Mouse (Mus musculus) lung, embryonic 15.5 days (tissue): Measurements from ENCODE around the gene Pld4. TPM values are rescaled to one million over a fixed set of nuclear protein-coding genes. Genes with fewer than 3 reads are reported as not detected.

Source experiments
- ATAC-seq: fragments of 200-750 bp; cut with Nextera tagmentation; 2 replicates; pipeline ENCODE4 v1.8.0; 2017; ENCODE audit warnings: moderate number of reproducible peaks, borderline replicate concordance; ENCODE audit not compliant: low FRiP score, low TSS enrichment; ENCODE audit errors: extremely low read depth
- H3K27ac ChIP-seq: fragments of 300-500 bp; sonication (generic); 2 replicates; pipeline ENCODE4 v1.5.1; 2015; ENCODE audit warnings: moderate library complexity, mild to moderate bottlenecking, inconsistent platforms
- H3K27me3 ChIP-seq: fragments of 300-500 bp; sonication (generic); 2 replicates; pipeline ENCODE4 v1.6.1; 2015; ENCODE audit warnings: inconsistent platforms
- H3K36me3 ChIP-seq: fragments of 300-500 bp; sonication (generic); 2 replicates; pipeline ENCODE4 v1.6.1; 2015; ENCODE audit warnings: inconsistent platforms
- H3K4me1 ChIP-seq: fragments of 300-500 bp; sonication (generic); 2 replicates; pipeline ENCODE4 v1.6.1; 2015; ENCODE audit warnings: inconsistent platforms
- H3K4me2 ChIP-seq: fragments of 300-500 bp; sonication (generic); 2 replicates; pipeline ENCODE4 v1.6.1; 2015; ENCODE audit warnings: inconsistent platforms, mild to moderate bottlenecking, moderate library complexity
- H3K4me3 ChIP-seq: fragments of 300-500 bp; sonication (generic); 2 replicates; pipeline ENCODE4 v1.5.1; 2015; ENCODE audit warnings: mild to moderate bottlenecking, inconsistent platforms
- H3K9ac ChIP-seq: fragments of 300-500 bp; sonication (generic); 2 replicates; pipeline ENCODE4 v1.6.1; 2015; ENCODE audit warnings: inconsistent platforms
- H3K9me3 ChIP-seq: fragments of 300-500 bp; sonication (generic); 2 replicates; pipeline ENCODE4 v1.6.1; 2016; ENCODE audit warnings: inconsistent platforms
- WGBS: fragments of 180-500 bp; shearing (Covaris S2); methylation state at CpG from one replicate; pipeline ENCODE4 v1.1.7; 2015; 5-methylcytosine and 5-hydroxymethylcytosine counted together
- polyA plus RNA-seq: library from polyadenylated mRNA; unstranded; fragments of >200 nt; fragmentation: Nextera tagmentation; extraction: Ambion mirVana; gene quantifications from 2 replicates; pipeline ENCODE4 v1.2.1, GENCODE M21; 2015

The Pld4 gene
- polyA plus RNA-seq, 1 experiment from 2014 or later: 17.9 TPM

- Histone ChIP-seq H3K4me2 (no peak overlapping the region), H3K4me3 (no peak overlapping the region), H3K9ac (no peak overlapping the region), H3K27ac (no peak overlapping the region), H3K4me1 (no peaks in the 10 kb centered on the region), H3K9me3 (no peaks in the 10 kb centered on the region), H3K36me3 (no peaks in the 10 kb centered on the region), H3K27me3 (no peaks in the 10 kb centered on the region)
- 71% methylated on average over 4 of the region's 4 CpGs for WGBS
- ATAC-seq: no peak
Measured at GRCm38 (mm10) chr12:112770396-112770795, 9.9 kb downstream of the Pld4 start.

- H3K9me3 ChIP-seq: no peaks in the 10 kb centered on the region
- H3K4me2 ChIP-seq: no peak overlapping the region
- ATAC-seq: no peak
- H3K4me1 ChIP-seq: no peaks in the 10 kb centered on the region
- H3K27me3 ChIP-seq: no peaks in the 10 kb centered on the region
- H3K36me3 ChIP-seq: no peaks in the 10 kb centered on the region
- H3K9ac ChIP-seq: no peak overlapping the region
- no peak overlapping the region for H3K4me3 ChIP-seq
- WGBS: 88% methylated on average over 14 of the region's 14 CpGs
- no peak overlapping the region for H3K27ac ChIP-seq
Measured at GRCm38 (mm10) chr12:112772306-112772705, 11.9 kb downstream of the Pld4 start.

GRCm38 (mm10) chr12:112773366-112773765, 12.9 kb downstream of the Pld4 start:
- Histone ChIP-seq H3K9me3 (no peaks in the 10 kb centered on the region), H3K4me3 (no peak overlapping the region), H3K4me2 (no peak overlapping the region), H3K27ac (no peak overlapping the region), H3K4me1 (no peaks in the 10 kb centered on the region), H3K36me3 (no peaks in the 10 kb centered on the region), H3K27me3 (no peaks in the 10 kb centered on the region), H3K9ac (no peak overlapping the region)
- 21% methylated on average over 9 of the region's 9 CpGs for WGBS
- no peak for ATAC-seq

GRCm38 (mm10) chr12:112774026-112774425, 13.6 kb downstream of the Pld4 start:
- Histone ChIP-seq H3K36me3 (no peaks in the 10 kb centered on the region), H3K27me3 (no peaks in the 10 kb centered on the region), H3K9ac (no peak overlapping the region), H3K27ac (no peak overlapping the region), H3K9me3 (no peaks in the 10 kb centered on the region), H3K4me1 (no peaks in the 10 kb centered on the region), H3K4me2 (no peak overlapping the region), H3K4me3 (no peak overlapping the region)
- 81% methylated on average over 6 of the region's 6 CpGs for WGBS
- no peak for ATAC-seq

GRCm38 (mm10) chr12:112774481-112774880, 14.0 kb downstream of the Pld4 start:
- ATAC-seq: no peak
- 89% methylated on average over 10 of the region's 10 CpGs for WGBS

GRCm38 (mm10) chr12:112791026-112791425, 30.6 kb downstream of the Pld4 start:
- 59% methylated on average over 8 of the region's 8 CpGs for WGBS
- Histone ChIP-seq H3K4me3 (no peak overlapping the region), H3K27me3 (no peaks in the 10 kb centered on the region), H3K4me1 (peaks cover 24% of the 10 kb centered on the region), H3K9ac (no peak overlapping the region), H3K4me2 (no peak overlapping the region), H3K36me3 (no peaks in the 10 kb centered on the region), H3K9me3 (no peaks in the 10 kb centered on the region), H3K27ac (no peak overlapping the region)
- ATAC-seq: no peak

More at GRCm38 (mm10) chr12:112774481-112774880, 14.0 kb downstream of the Pld4 start:
- Histone ChIP-seq H3K9me3 (no peaks in the 10 kb centered on the region), H3K4me3 (no peak overlapping the region), H3K36me3 (no peaks in the 10 kb centered on the region), H3K4me1 (no peaks in the 10 kb centered on the region), H3K27ac (no peak overlapping the region), H3K4me2 (no peak overlapping the region), H3K27me3 (no peaks in the 10 kb centered on the region), H3K9ac (no peak overlapping the region)

GRCm38 (mm10) chr12:112793601-112794355, 33.3 kb downstream of the Pld4 start:
- Histone ChIP-seq H3K9ac (no peak overlapping the region), H3K27me3 (peaks cover 12% of the 10 kb centered on the region), H3K4me2 (peak overlapping the region; percentile 21; the same call in 1 of the 2 replicates), H3K4me1 (peaks cover 48% of the 10 kb centered on the region), H3K9me3 (no peaks in the 10 kb centered on the region), H3K36me3 (no peaks in the 10 kb centered on the region), H3K4me3 (no peak overlapping the region), H3K27ac (no peak overlapping the region)
- WGBS: 54% methylated on average over 13 of the region's 13 CpGs
- peak; percentile 44; the same call in 1 of the 2 replicates for ATAC-seq

- H3K36me3 ChIP-seq: no peaks in the 10 kb centered on the region
- H3K4me1 ChIP-seq: peaks cover 54% of the 10 kb centered on the region
- no peak overlapping the region for H3K9ac ChIP-seq
- H3K4me3 ChIP-seq: no peak overlapping the region
- H3K27me3 ChIP-seq: peaks cover 12% of the 10 kb centered on the region
- no peak for ATAC-seq
- no peaks in the 10 kb centered on the region for H3K9me3 ChIP-seq
- peak overlapping the region; percentile 21 for H3K4me2 ChIP-seq
- WGBS: 12% methylated on average over 7 of the region's 7 CpGs
- H3K27ac ChIP-seq: peak overlapping the region; percentile 44; the same call in 1 of the 2 replicates
Measured at GRCm38 (mm10) chr12:112794356-112794816, 33.9 kb downstream of the Pld4 start.

- Histone ChIP-seq H3K9me3 (no peaks in the 10 kb centered on the region), H3K4me3 (no peak overlapping the region), H3K27me3 (peaks cover 12% of the 10 kb centered on the region), H3K4me1 (peaks cover 58% of the 10 kb centered on the region), H3K36me3 (no peaks in the 10 kb centered on the region), H3K27ac (no peak overlapping the region), H3K4me2 (no peak overlapping the region), H3K9ac (no peak overlapping the region)
- ATAC-seq: no peak
- WGBS: 86% methylated on average over 5 of the region's 5 CpGs
Measured at GRCm38 (mm10) chr12:112794998-112795397, 34.5 kb downstream of the Pld4 start.

- no peak overlapping the region for H3K9ac ChIP-seq
- H3K27ac ChIP-seq: no peak overlapping the region
- WGBS: 52% methylated on average over 18 of the region's 18 CpGs
- H3K36me3 ChIP-seq: no peaks in the 10 kb centered on the region
- H3K27me3 ChIP-seq: peaks cover 13% of the 10 kb centered on the region
- peaks cover 63% of the 10 kb centered on the region for H3K4me1 ChIP-seq
- H3K4me3 ChIP-seq: no peak overlapping the region
- no peak overlapping the region for H3K4me2 ChIP-seq
- no peak for ATAC-seq
- no peaks in the 10 kb centered on the region for H3K9me3 ChIP-seq
Measured at GRCm38 (mm10) chr12:112795466-112796104, 35.1 kb downstream of the Pld4 start.

GRCm38 (mm10) chr12:112796551-112797510, 36.4 kb downstream of the Pld4 start:
- Histone ChIP-seq H3K9me3 (no peaks in the 10 kb centered on the region), H3K4me1 (peaks cover 71% of the 10 kb centered on the region), H3K9ac (no peak overlapping the region), H3K36me3 (no peaks in the 10 kb centered on the region), H3K4me3 (no peak overlapping the region), H3K4me2 (no peak overlapping the region; the same call in 1 of the 2 replicates), H3K27ac (no peak overlapping the region), H3K27me3 (peaks cover 25% of the 10 kb centered on the region)
- 33% methylated on average over 17 of the region's 17 CpGs for WGBS
- ATAC-seq: no peak
